Mouse (Mus musculus) CD4-positive, CD25-positive, alpha-beta regulatory T cell, adult 2 months (primary cell): Measurements from ENCODE around the gene Med19.
A peak's percentile ranks its signal among the peaks of the same experiment; 100 is the strongest.
"Not testable (repeated sequence)": the region's sequence is repeated elsewhere in the genome, so short reads cannot be mapped to it uniquely, and the experiment has no call there.

Experiments
- DNase-seq: peaks from one replicate; pipeline ENCODE4 v3.0.0-alpha.2; 2012; ENCODE audit warnings: low read depth, low spot score

Med19 gene

GRCm38 (mm10) chr2:84666081-84666480 lies 12.1 kb upstream of the Med19 start:
- DNase-seq: no peak

- DNase-seq: peak; percentile 51
Measured at GRCm38 (mm10) chr2:84669828-84670568, 8.2 kb upstream of the Med19 start.

GRCm38 (mm10) chr2:84670569-84670933 lies 7.7 kb upstream of the Med19 start, which contains the start of gene Selenoh:
Gene Selenoh, minus strand, starts transcription at chr2:84670770.
- peak; percentile 92 for DNase-seq

- not testable (repeated sequence) for DNase-seq
Measured at GRCm38 (mm10) chr2:84671535-84671934, 6.7 kb upstream of the Med19 start.

GRCm38 (mm10) chr2:84677270-84677967 lies 783 bp upstream of the Med19 start:
- DNase-seq: no peak

GRCm38 (mm10) chr2:84679016-84679415 lies 814 bp downstream of the Med19 start, which contains the start of gene Tmx2:
Gene Tmx2, minus strand, starts transcription at chr2:84679140.
- DNase-seq: peak; percentile 24

- no peak for DNase-seq
Measured at GRCm38 (mm10) chr2:84682605-84683183, 4.5 kb downstream of the Med19 start.

GRCm38 (mm10) chr2:84688080-84688844 lies 10.1 kb downstream of the Med19 start:
- no peak for DNase-seq

- no peak for DNase-seq
Measured at GRCm38 (mm10) chr2:84690050-84690449, 11.8 kb downstream of the Med19 start.

GRCm38 (mm10) chr2:84695007-84695695 lies 16.9 kb downstream of the Med19 start:
- DNase-seq: no peak

- DNase-seq: no peak
Measured at GRCm38 (mm10) chr2:84703497-84703896, 25.3 kb downstream of the Med19 start.

GRCm38 (mm10) chr2:84704329-84704728 lies 26.1 kb downstream of the Med19 start:
- no peak for DNase-seq

- no peak for DNase-seq
Measured at GRCm38 (mm10) chr2:84705295-84705694, 27.1 kb downstream of the Med19 start.

- no peak for DNase-seq
Measured at GRCm38 (mm10) chr2:84707523-84707922, 29.3 kb downstream of the Med19 start.

- no peak for DNase-seq
Measured at GRCm38 (mm10) chr2:84711898-84712297, 33.7 kb downstream of the Med19 start.

GRCm38 (mm10) chr2:84714422-84714810 lies 36.2 kb downstream of the Med19 start:
- DNase-seq: no peak

- DNase-seq: peak; percentile 99
Measured at GRCm38 (mm10) chr2:84714811-84715561, 36.8 kb downstream of the Med19 start, which contains the start of gene Zdhhc5. Gene Zdhhc5, minus strand, starts transcription at chr2:84715180.

- DNase-seq: peak; percentile 95
Measured at GRCm38 (mm10) chr2:84715562-84716361, 37.6 kb downstream of the Med19 start.
